Mouse (Mus musculus) hindbrain, postnatal 0 days (tissue): ENCODE measurements at regions not wholly inside any gene's neighbourhood (a gene's known extent, or its start where the extent isn't known, plus 50 kb on each side); places are given as distances from the start of the nearest gene placed in this dataset.

Experiments
- ATAC-seq: fragments of 200-750 bp; cut with Nextera tagmentation; 2 replicates; pipeline ENCODE4 v1.8.0; 2017; ENCODE audit warnings: mild to moderate bottlenecking, moderate TSS enrichment, moderate library complexity
- DNase-seq: peaks from one replicate; pipeline ENCODE4 v3.0.0-alpha.2; 2015; ENCODE audit warnings: low spot score
- H3K27ac ChIP-seq: fragments of 300-500 bp; sonication (generic); 2 replicates; pipeline ENCODE4 v1.5.1; 2014; ENCODE audit warnings: mild to moderate bottlenecking
- H3K27me3 ChIP-seq: fragments of 300-500 bp; sonication (generic); 2 replicates; pipeline ENCODE4 v1.6.1; 2014; ENCODE audit warnings: low read length, mixed read lengths; ENCODE audit not compliant: insufficient read depth
- H3K36me3 ChIP-seq: fragments of 300-500 bp; sonication (generic); 2 replicates; pipeline ENCODE4 v1.6.1; 2014; ENCODE audit warnings: low read length, mixed read lengths; ENCODE audit not compliant: insufficient read depth
- H3K4me1 ChIP-seq: fragments of 300-500 bp; sonication (generic); 2 replicates; pipeline ENCODE4 v1.6.1; 2014; ENCODE audit warnings: antibody characterized with exemption, low read length, mixed read lengths; ENCODE audit not compliant: insufficient read depth
- H3K4me2 ChIP-seq: fragments of 300-500 bp; sonication (generic); 2 replicates; pipeline ENCODE4 v1.6.1; 2014; ENCODE audit warnings: low read depth, mild to moderate bottlenecking, low read length, moderate library complexity, mixed read lengths
- H3K4me3 ChIP-seq: fragments of 300-500 bp; sonication (generic); 2 replicates; pipeline ENCODE4 v1.5.1; 2014; ENCODE audit warnings: low read length
- H3K9ac ChIP-seq: fragments of 300-500 bp; sonication (generic); replicated peaks from 2 replicates; pipeline ENCODE4 v1.6.1; 2014; ENCODE audit warnings: mild to moderate bottlenecking, low read length, moderate library complexity, mixed read lengths
- H3K9me3 ChIP-seq: fragments of 300-500 bp; sonication (generic); 2 replicates; pipeline ENCODE4 v1.6.1; 2016; ENCODE audit warnings: low read length, mixed read lengths
- CTCF ChIP-seq: IDR thresholded peaks from 2 replicates; pipeline ENCODE4 v1.5.1; 2016; ENCODE audit warnings: antibody characterized with exemption, control low read depth, low read depth
- WGBS: fragments of 180-500 bp; shearing (Covaris S2); extraction: QIAGEN DNeasy Blood & Tissue Kit; methylation state at CpG from one replicate; pipeline ENCODE4 v1.1.7; 2014; 5-methylcytosine and 5-hydroxymethylcytosine counted together

DNA sequence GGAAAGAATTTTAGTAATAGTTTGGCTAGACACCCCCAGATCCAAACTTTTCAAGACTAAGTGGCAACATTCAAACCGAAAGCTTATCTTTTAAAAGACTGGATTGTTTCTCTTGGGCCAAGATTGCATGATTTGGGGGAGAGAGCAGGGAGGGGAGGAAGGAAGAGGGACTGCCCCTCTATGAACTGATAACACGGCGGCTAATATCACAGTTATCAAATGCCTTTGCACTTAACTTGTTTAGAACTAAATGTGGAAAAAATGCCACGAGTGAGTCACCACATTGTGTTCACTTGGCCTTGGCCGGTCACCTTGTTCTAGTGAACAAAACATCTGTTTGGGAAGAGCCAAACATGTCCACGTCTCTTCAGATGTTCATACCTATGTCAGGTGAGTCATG is 92.3 kb downstream of the Tes start:
- no peak overlapping the region for H3K9ac ChIP-seq
- no peaks in the 10 kb centered on the region for H3K36me3 ChIP-seq
- 93% methylated on average over 6 of the region's 6 CpGs for WGBS
- no peak for ATAC-seq
- no peak overlapping the region for H3K4me2 ChIP-seq
- no peaks in the 10 kb centered on the region for H3K4me1 ChIP-seq
- H3K27me3 ChIP-seq = no peaks in the 10 kb centered on the region
- no peak for DNase-seq
- H3K4me3 ChIP-seq = no peak overlapping the region
- TF ChIP-seq CTCF = no peak
- no peaks in the 10 kb centered on the region for H3K9me3 ChIP-seq
- no peak overlapping the region for H3K27ac ChIP-seq

DNA sequence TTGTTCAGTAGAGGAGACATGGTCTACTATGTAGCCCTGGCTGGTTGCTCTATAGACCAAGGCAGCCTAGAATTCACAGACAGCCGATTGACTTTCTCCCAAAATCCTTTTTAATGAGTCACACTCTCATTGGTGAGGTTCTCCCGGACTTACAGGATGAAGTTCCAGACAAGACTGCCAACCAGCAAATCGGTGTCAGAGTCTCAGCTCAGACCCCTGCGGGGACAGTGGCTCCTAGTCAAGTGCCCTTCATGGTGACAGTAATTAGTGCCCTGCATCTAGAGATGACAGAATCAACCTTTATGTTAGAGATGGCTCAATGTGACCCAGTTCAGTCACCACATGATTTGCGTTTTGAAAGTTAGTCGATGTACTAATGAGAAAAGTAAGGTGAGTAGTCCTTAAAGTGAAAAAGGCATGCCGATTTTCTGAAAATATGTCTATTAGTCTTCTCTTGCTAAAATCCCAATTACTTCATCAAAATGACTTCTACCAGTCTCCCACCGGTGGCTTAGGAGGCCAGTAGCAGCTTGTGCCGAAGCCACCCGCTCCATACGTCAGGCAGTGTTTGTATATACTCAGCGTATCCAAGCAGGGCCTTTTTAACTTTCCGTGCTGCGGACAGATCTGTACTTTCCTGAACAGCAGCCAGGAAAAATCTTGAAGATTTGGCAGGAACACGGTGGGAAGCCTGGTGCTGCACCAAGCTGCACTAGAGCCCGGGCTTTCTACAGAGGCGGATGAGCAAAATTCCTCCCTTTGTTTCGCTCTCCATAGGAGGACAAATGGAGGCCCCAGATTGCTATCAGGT is 105.2 kb downstream of the Tes start:
- DNase-seq = peak; percentile 80
- Histone ChIP-seq H3K4me3 (peak overlapping the region; percentile 19), H3K9ac (peak overlapping the region; percentile 28), H3K27me3 (no peaks in the 10 kb centered on the region), H3K4me2 (peak overlapping the region; percentile 51), H3K9me3 (no peaks in the 10 kb centered on the region), H3K36me3 (no peaks in the 10 kb centered on the region), H3K4me1 (peaks cover 16% of the 10 kb centered on the region), H3K27ac (peak overlapping the region; percentile 76)
- 25% methylated on average over 18 of the region's 18 CpGs for WGBS
- TF ChIP-seq CTCF = no peak
- ATAC-seq = peak; percentile 66

DNA sequence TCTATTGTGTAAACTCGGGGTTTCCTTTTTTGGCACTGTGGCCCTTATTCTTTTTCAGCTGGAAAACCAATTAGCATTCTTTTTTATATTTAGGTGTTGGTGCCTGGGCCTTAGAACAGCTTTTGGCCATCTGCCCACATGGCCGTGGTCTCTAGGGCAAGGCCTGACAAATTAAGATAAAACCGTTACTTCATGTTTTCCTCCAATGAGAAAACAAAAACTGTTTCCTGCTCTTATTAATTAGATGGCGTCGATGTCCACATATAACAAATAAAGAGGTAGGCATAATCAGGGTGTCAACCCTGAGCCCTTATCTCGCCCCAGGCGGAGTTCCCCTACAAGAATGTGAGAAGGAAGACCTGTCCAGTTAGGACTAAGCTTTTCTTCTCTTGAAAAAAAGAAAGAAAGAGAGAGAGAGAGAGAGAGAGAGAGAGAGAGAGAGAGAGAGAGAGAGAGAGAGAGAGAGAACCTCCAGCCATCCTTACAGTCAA is 105.9 kb downstream of the Tes start:
- Histone ChIP-seq H3K27me3 (no peaks in the 10 kb centered on the region), H3K27ac (peak overlapping the region; percentile 76), H3K9ac (peak overlapping the region; percentile 28), H3K9me3 (no peaks in the 10 kb centered on the region), H3K4me1 (peaks cover 16% of the 10 kb centered on the region), H3K4me2 (peak overlapping the region; percentile 51), H3K36me3 (no peaks in the 10 kb centered on the region), H3K4me3 (peak overlapping the region; percentile 19)
- WGBS = 22% methylated on average over 7 of the region's 7 CpGs
- DNase-seq (no peak), ATAC-seq (peak; percentile 16)
- TF ChIP-seq CTCF = no peak

DNA sequence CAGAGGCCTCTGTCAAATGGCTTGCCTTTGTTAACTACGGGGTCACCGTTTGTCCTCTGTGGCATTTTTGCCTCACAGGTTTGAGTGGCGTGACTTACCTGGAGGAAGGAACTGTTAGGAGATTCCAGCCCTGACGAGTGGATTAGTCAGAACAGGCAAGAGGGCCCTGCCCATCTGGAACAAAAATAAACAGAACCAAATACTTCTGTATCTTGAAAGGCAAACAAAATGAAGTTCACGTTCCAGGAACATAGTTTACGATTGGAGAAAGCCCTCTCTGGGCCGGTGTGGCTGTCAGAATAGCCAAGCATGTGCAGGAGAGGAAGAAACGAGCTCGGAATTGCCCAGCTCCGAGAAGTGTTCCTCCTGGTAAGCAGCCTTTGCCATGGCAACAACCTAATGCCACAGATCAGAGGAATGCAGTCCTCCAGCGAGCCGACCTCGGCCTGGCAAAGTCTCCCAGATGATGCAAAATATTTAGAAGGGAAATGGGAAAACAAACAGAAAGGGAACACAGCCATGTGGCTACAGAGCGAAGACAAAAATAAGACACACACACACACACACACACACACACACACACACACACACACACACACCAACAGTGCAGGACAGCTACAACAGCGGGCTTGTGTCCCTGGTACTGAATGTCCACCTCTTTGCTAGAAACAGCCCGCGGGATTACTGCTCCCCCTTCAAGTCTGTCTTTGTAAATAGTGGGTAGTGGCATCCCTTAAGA is 106.5 kb downstream of the Tes start:
- 8% methylated on average over 17 of the region's 17 CpGs for WGBS
- no peak for TF ChIP-seq CTCF
- H3K36me3 ChIP-seq = no peaks in the 10 kb centered on the region
- H3K27me3 ChIP-seq = no peaks in the 10 kb centered on the region
- peaks cover 16% of the 10 kb centered on the region for H3K4me1 ChIP-seq
- DNase-seq (peak; percentile 79), ATAC-seq (peak; percentile 87)
- H3K4me2 ChIP-seq = peak overlapping the region; percentile 51
- H3K9me3 ChIP-seq = no peaks in the 10 kb centered on the region
- H3K9ac ChIP-seq = 0 out of 2 replicates have a peak overlapping the region, but pooled peaks have one; percentile 24
- H3K4me3 ChIP-seq = peak overlapping the region; percentile 16
- H3K27ac ChIP-seq = peak overlapping the region; percentile 76

DNA sequence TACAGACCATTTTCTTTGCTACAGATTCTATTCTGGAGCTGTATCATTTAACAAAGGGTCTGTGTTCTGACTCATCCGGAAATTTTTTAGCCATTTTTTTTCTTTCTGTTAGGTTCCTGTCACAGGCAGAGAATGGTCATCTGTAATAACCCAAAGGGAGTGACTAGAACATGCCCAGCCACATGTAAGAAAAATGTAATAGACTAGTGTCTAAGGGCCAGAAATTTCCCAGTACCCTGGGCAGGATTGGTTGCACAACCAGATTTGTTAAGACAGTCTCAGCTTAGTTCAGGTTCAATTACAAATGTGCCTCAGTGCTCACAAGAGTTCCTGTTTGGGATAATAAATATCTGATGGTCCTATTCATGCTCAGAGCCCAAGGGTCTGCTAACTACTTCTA is 107.1 kb downstream of the Tes start:
- peak overlapping the region; percentile 76; the same call in 1 of the 2 replicates for H3K27ac ChIP-seq
- H3K9me3 ChIP-seq = no peaks in the 10 kb centered on the region
- peak overlapping the region; percentile 51; the same call in 1 of the 2 replicates for H3K4me2 ChIP-seq
- no peak for TF ChIP-seq CTCF
- DNase-seq (no peak), ATAC-seq (no peak)
- H3K27me3 ChIP-seq = no peaks in the 10 kb centered on the region
- 22% methylated on average over 1 of the region's 1 CpGs for WGBS
- H3K9ac ChIP-seq = 0 out of 2 replicates have a peak overlapping the region, but pooled peaks have one; percentile 24
- H3K4me1 ChIP-seq = peaks cover 16% of the 10 kb centered on the region
- H3K36me3 ChIP-seq = no peaks in the 10 kb centered on the region
- no peak overlapping the region for H3K4me3 ChIP-seq

DNA sequence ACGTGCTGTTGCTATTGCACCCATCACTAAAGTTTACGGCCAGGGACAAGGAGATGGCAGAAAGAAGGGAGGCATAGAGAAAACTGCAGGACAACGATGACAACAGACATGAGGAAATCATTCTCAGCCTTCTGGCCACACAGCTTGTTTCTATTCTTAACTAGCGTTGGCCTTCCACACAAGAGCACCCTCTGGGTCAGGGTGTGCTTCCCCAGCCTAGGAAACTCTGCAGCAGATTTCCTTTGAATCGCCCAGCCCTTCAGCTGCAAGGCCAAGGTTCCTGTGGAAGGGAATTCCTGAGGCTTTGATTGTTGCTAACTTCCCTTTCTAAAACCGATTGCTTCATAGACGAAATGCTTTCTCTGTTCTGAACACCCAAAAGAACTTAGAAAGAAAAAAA is 103.8 kb upstream of the Cav2 start:
- Histone ChIP-seq H3K36me3 (no peaks in the 10 kb centered on the region), H3K27ac (no peak overlapping the region), H3K4me2 (no peak overlapping the region), H3K9ac (no peak overlapping the region), H3K4me1 (no peaks in the 10 kb centered on the region), H3K4me3 (no peak overlapping the region), H3K9me3 (no peaks in the 10 kb centered on the region), H3K27me3 (no peaks in the 10 kb centered on the region)
- no peak for DNase-seq
- no peak for ATAC-seq
- 64% methylated on average over 7 of the region's 7 CpGs for WGBS
- TF ChIP-seq CTCF = no peak
